Mouse (Mus musculus) liver, embryonic 11.5 days (tissue): ENCODE measurements around the gene Chrdl2. TPM values are rescaled to one million over a fixed set of nuclear protein-coding genes. Genes with fewer than 3 reads are reported as not detected.
"Not testable (repeated sequence)": the region's sequence is repeated elsewhere in the genome, so short reads cannot be mapped to it uniquely, and the experiment has no call there.

ENCODE experiments used
- ATAC-seq: fragments of 200-750 bp; cut with Nextera tagmentation; replicated peaks from 2 replicates; pipeline ENCODE4 v1.8.0; 2017; ENCODE audit warnings: moderate number of reproducible peaks, mild to moderate bottlenecking, moderate TSS enrichment, moderate library complexity; ENCODE audit not compliant: low FRiP score
- DNase-seq: peaks from one replicate; pipeline ENCODE4 v3.0.0-alpha.2; 2017; ENCODE audit warnings: low spot score
- H3K27ac ChIP-seq: fragments of 300-500 bp; sonication (generic); 2 replicates; pipeline ENCODE4 v1.5.1; 2014; ENCODE audit warnings: mild to moderate bottlenecking, low read depth, low read length, control low read depth
- H3K27me3 ChIP-seq: fragments of 300-500 bp; sonication (generic); replicated peaks from 2 replicates; pipeline ENCODE4 v1.6.1; 2014; ENCODE audit warnings: low read length, mixed read lengths; ENCODE audit not compliant: control insufficient read depth, insufficient read depth
- H3K36me3 ChIP-seq: fragments of 300-500 bp; sonication (generic); 2 replicates; pipeline ENCODE4 v1.6.1; 2014; ENCODE audit warnings: mild to moderate bottlenecking, low read length, moderate library complexity, mixed read lengths; ENCODE audit not compliant: control insufficient read depth, insufficient read depth
- H3K4me1 ChIP-seq: fragments of 300-500 bp; sonication (generic); replicated peaks from 2 replicates; pipeline ENCODE4 v1.6.1; 2014; ENCODE audit warnings: low read length, mixed read lengths; ENCODE audit not compliant: control insufficient read depth, insufficient read depth
- H3K4me2 ChIP-seq: fragments of 300-500 bp; sonication (generic); 2 replicates; pipeline ENCODE4 v1.6.1; 2014; ENCODE audit warnings: mild to moderate bottlenecking, control low read depth, moderate library complexity
- H3K4me3 ChIP-seq: fragments of 300-500 bp; sonication (generic); 2 replicates; pipeline ENCODE4 v1.5.1; 2014; ENCODE audit warnings: low read depth, low read length, control low read depth
- H3K9ac ChIP-seq: fragments of 300-500 bp; sonication (generic); 2 replicates; pipeline ENCODE4 v1.6.1; 2014; ENCODE audit warnings: low read depth, low read length, control low read depth
- H3K9me3 ChIP-seq: fragments of 300-500 bp; sonication (generic); 2 replicates; pipeline ENCODE4 v1.6.1; 2016; ENCODE audit warnings: low read length, inconsistent platforms, mixed read lengths; ENCODE audit not compliant: control insufficient read depth
- WGBS: fragments of 180-500 bp; shearing (Covaris S2); extraction: QIAGEN DNeasy Blood & Tissue Kit; methylation state at CpG from one replicate; pipeline ENCODE4 v1.1.7; 2014; 5-methylcytosine and 5-hydroxymethylcytosine counted together
- polyA plus RNA-seq: library from polyadenylated mRNA; unstranded; fragments of >200 nt; fragmentation: Nextera tagmentation; extraction: Ambion mirVana; gene quantifications from 2 replicates; pipeline ENCODE4 v1.2.1, GENCODE M21; 2014

The Chrdl2 gene
- polyA plus RNA-seq = 0.19 and 0.39 TPM in 2 replicates

DNA sequence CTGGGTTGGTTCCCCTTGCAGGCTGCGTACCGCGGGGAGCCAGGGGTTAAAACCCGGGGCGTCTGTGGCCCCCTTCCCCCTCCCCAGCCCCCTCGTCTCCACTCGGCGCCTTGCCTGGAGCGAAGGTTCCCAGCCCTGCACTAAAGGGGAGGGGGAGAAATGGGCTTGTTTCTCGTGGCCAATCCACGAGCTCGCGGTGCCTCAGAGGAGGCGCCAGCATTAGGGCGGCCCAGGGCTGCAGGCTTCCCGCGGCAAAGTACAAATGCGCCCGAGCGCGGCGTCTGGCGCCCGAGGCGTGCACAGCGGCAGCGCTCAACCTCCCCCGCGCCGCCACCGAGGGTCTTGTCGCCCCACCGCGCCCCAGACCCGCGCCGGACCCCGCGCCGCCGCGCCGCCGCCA, at the start of gene Chrdl2:
Gene Chrdl2, plus strand, starts transcription at position 383 of the 400 bp plus-strand sequence.
- Histone ChIP-seq H3K9ac (no peak within 1 kb of the TSS), H3K4me2 (peak within 1 kb of the TSS; percentile 62), H3K36me3 (no peaks in the 10 kb centered on the region), H3K27ac (no peak within 1 kb of the TSS), H3K27me3 (peaks cover 58% of the 10 kb centered on the region), H3K9me3 (no peaks in the 10 kb centered on the region), H3K4me3 (peak within 1 kb of the TSS; percentile 35), H3K4me1 (no peaks in the 10 kb centered on the region)
- 1% methylated on average over 44 of the region's 44 CpGs for WGBS
- ATAC-seq (no peak), DNase-seq (no peak)

DNA sequence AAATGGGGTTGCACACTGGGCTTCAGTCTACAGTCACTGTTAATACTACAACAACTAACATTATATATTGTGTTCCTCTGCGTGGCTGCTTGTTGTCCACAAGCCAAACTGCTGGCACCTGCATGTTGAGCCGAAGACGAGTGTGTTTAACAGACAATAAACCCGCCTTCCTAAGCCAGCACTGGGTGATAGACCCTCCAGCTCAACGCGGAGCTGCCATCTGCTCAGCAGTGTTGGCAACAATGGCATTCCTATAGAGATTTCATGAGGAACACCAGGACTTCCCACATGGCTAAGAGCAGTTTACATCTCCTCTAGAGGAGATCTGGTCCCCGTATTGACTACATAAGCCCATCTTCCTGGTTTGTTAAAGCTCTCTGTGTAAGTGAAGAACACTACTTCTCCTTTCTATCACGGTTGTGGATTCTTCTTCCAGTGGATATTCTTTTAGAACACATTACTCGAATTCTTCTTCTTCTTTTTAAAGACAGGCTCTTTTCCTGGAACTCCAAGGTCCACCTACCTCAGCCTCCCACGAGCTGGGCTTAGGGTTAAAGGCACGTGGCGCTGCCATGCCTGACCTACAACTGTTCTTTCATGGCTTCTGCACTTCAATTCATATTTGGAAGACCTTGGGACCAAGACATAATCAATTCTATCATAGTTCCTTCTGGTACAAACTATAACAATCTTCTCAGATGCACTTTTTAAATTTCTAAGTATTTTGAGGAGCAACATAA, 48.6 kb upstream of the Chrdl2 start:
- WGBS = 68% methylated on average over 12 of the region's 12 CpGs
- Histone ChIP-seq H3K4me2 (no peak overlapping the region), H3K4me1 (peaks cover 5% of the 10 kb centered on the region), H3K9me3 (no peaks in the 10 kb centered on the region), H3K4me3 (no peak overlapping the region), H3K27ac (no peak overlapping the region), H3K27me3 (no peaks in the 10 kb centered on the region), H3K9ac (no peak overlapping the region), H3K36me3 (no peaks in the 10 kb centered on the region)
- ATAC-seq (no peak), DNase-seq (no peak)

DNA sequence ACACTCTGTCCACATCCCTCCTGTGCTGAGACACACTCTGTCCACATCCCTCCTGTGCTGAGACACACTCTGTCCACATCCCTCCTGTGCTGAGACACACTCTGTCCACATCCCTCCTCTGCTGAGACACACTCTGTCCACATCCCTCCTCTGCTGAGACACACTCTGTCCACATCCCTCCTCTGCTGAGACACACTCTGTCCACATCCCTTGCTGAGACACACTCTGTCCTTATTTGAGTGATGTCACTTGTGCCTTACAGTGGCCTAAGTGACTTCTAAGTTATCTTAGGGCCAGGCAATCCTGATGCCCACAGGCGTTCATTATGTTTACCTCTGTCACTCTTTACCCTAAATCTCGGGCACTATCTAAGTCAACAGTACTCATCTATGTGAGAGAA, 45.4 kb upstream of the Chrdl2 start:
- H3K4me2 ChIP-seq, ATAC-seq, H3K9me3 ChIP-seq, H3K36me3 ChIP-seq, H3K9ac ChIP-seq, DNase-seq, H3K27ac ChIP-seq, H3K4me3 ChIP-seq, H3K27me3 ChIP-seq: not testable (repeated sequence)
- 64% methylated on average over 2 of the region's 2 CpGs for WGBS
- peaks cover 18% of the 10 kb centered on the region for H3K4me1 ChIP-seq

DNA sequence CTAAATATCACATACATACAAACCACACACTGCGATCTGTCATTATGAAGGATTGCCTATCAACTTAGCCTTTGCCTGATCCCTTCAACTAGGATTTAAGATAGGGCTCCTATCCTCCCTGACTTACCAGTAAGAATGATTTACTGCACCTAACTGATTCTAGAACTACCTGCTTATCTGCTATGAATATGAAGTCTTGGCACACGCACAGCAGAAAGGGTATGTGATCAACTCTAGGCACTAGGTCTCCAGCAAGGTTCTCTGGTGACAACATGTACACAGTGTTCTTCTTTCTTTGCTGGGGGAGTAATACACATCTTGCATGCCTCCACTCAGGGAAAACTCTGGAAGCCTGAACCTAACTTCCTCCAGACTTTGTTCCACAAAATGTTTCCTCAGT, 44.5 kb upstream of the Chrdl2 start:
- H3K27ac ChIP-seq = no peak overlapping the region
- no peaks in the 10 kb centered on the region for H3K9me3 ChIP-seq
- ATAC-seq (no peak), DNase-seq (no peak)
- no peaks in the 10 kb centered on the region for H3K36me3 ChIP-seq
- 67% methylated on average over 2 of the region's 2 CpGs for WGBS
- no peak overlapping the region for H3K4me3 ChIP-seq
- no peaks in the 10 kb centered on the region for H3K27me3 ChIP-seq
- no peak overlapping the region for H3K9ac ChIP-seq
- H3K4me2 ChIP-seq = no peak overlapping the region
- H3K4me1 ChIP-seq = peaks cover 20% of the 10 kb centered on the region

DNA sequence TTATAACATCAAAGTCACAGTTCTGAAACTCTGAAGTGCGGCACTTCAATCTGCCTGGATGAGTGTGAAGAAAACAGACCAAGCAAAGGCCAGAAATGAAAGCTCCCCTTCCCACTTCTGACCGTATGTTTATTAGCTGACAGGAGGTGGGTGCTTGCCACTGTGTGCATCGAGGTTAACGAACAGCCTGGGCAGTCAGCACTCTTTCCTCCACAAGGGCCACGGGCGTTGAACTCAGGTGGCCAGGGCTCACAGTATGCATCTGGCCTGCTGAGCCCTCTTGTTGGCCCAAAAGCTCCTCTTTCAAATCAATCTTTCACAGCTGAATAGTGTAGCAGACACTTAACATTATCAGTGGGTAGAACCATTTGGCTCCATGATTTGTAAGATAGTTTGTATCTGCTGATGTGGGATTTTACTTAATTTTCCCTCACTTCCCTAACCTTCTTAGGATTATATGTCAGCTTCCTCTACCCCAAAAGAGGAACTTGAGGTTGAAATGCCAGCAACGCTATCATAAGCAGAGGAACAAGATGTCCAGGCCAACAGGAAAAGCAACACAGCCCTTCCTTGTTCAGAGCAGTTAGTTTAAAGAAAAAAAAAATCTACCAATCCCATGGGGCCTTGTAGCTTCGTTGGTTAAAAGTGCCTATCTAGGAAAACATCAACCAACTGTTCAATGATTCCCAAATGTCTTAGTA, 43.3 kb upstream of the Chrdl2 start:
- H3K4me1 ChIP-seq = peaks cover 21% of the 10 kb centered on the region

DNA sequence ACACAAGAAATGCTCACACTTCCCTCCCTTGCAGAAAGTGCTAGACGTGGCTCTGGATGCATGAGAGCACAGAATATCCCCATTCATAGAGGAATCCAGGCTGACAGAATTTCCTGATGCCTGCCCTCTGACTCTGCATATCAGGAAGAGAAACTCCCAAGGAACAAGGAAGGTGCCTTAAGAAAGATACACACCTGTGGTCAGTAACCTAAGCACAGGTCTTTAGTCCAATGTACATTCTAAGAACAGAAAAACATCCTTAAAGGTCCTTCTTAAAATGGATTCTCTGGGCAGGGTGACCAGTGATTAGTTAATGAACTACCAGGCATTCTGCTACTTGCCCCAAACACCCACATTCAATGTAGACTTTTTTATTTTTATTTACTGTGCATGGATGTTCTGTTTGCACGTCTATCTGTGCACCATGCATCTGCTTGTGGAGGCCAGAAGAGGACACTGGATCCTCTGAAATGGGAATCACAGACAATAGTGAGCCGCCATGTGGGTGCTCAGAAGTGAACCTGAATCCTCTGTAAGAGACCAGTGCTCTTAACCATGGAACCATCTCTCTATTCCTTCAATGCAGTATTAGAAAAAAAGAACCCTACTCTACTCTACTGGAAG, 42.6 kb upstream of the Chrdl2 start:
- DNase-seq (no peak), ATAC-seq (no peak)
- no peak overlapping the region for H3K4me2 ChIP-seq
- no peaks in the 10 kb centered on the region for H3K9me3 ChIP-seq
- H3K27me3 ChIP-seq = no peaks in the 10 kb centered on the region
- H3K9ac ChIP-seq = no peak overlapping the region
- H3K4me1 ChIP-seq = peaks cover 21% of the 10 kb centered on the region
- H3K27ac ChIP-seq = no peak overlapping the region; the same call in 1 of the 2 replicates
- 69% methylated on average over 3 of the region's 3 CpGs for WGBS
- H3K4me3 ChIP-seq = no peak overlapping the region
- no peaks in the 10 kb centered on the region for H3K36me3 ChIP-seq

More for the DNA sequence above, 43.3 kb upstream of the Chrdl2 start:
- no peaks in the 10 kb centered on the region for H3K36me3 ChIP-seq
- H3K27me3 ChIP-seq = no peaks in the 10 kb centered on the region
- peak overlapping the region; percentile 26 for H3K27ac ChIP-seq
- ATAC-seq (no peak), DNase-seq (no peak)
- no peaks in the 10 kb centered on the region for H3K9me3 ChIP-seq
- H3K4me2 ChIP-seq = no peak overlapping the region
- H3K9ac ChIP-seq = no peak overlapping the region
- WGBS = 46% methylated on average over 8 of the region's 8 CpGs
- H3K4me3 ChIP-seq = no peak overlapping the region

DNA sequence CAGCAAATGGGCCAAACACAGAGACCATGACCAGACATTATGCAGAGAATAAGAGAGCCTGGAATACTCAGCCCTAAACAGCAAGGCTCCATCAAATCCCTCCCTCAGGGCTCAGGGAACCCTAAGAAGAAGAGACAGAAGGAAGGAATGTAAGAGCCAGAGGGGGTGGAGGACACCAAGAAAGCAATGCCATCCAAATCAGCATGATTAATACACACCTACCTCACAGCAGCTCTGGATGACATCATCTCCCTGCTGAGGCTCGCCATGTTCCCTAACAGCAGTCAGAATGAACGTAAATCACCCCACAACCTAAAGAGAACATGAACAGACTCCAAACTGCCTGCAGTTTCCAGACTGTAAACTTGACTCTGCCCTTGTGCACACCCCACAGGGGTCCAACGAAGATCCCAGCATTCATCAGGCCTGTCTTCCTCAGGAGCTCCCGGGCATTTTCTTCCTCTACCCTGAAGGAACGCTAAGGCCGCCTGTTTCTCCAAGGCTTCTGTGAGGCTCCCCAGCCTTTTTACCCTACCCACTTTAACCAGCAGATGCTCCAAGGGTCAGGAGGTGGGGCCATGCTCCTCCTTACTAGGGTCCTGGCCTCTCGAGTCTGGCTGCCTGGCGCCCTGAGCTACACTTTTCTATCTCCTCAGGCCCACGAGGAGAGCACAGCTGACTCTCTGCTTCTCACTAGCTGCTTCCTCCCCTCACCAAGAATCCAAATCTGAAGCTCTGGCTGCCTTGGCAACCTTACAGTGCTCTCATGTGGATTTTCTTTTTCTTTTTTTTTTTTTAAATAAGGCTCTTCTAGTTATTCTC, 40.7 kb upstream of the Chrdl2 start:
- Histone ChIP-seq H3K4me3 (no peak overlapping the region), H3K27ac (no peak overlapping the region; the same call in 1 of the 2 replicates), H3K9ac (no peak overlapping the region; the same call in 1 of the 2 replicates), H3K9me3 (no peaks in the 10 kb centered on the region), H3K4me1 (peaks cover 21% of the 10 kb centered on the region), H3K4me2 (no peak overlapping the region), H3K36me3 (no peaks in the 10 kb centered on the region), H3K27me3 (no peaks in the 10 kb centered on the region)
- no peak for ATAC-seq
- WGBS = 54% methylated on average over 9 of the region's 9 CpGs
- DNase-seq = peak; percentile 30

DNA sequence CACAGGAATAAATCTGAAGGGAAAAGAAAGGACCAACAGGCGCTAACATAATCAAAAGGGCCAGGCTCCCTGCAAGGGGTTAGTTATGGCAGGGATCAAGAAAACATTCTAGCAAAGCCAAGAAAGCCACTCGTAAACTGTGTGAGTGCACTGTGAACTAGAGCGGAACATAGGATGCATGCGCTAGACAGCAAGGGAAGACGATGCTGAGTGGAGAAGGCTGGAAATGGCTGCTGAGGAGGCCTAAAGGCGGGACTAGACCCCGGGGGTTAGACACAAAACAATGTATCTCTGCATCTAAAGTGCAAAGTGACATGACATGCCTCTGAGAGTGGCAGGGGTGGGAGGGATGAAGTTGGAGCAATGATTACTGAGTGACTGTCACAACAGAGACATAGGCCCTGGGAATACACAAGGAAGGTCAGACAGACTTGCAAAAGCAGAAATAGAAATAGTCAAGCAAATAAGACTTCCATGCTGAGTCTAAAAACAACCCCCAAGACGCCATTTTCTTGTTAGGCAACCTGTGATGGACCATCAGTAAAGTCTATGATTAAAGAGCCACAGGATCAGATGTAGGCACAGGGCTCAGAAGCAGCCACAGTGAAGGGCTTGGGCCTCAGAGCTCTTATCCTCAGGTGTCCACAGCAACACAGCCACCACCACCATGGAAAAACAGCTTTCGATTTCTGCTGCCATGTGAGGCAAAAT, 39.8 kb upstream of the Chrdl2 start:
- ATAC-seq = no peak
- H3K4me1 ChIP-seq = peaks cover 21% of the 10 kb centered on the region
- no peaks in the 10 kb centered on the region for H3K27me3 ChIP-seq
- no peak overlapping the region for H3K4me3 ChIP-seq
- no peaks in the 10 kb centered on the region for H3K9me3 ChIP-seq
- no peak overlapping the region for H3K4me2 ChIP-seq
- H3K27ac ChIP-seq = no peak overlapping the region
- H3K36me3 ChIP-seq = no peaks in the 10 kb centered on the region
- peak; percentile 28 for DNase-seq
- H3K9ac ChIP-seq = no peak overlapping the region
- WGBS = 78% methylated on average over 9 of the region's 9 CpGs
